Mouse (Mus musculus) neural tube, embryonic 10.5 days (tissue): ENCODE measurements around the gene Slc30a4.

Experiments used
- DNase-seq: peaks from one replicate; pipeline ENCODE4 v3.0.0-alpha.2; 2017; ENCODE audit warnings: low spot score; ENCODE audit errors: extremely low spot score

Slc30a4 gene

DNA sequence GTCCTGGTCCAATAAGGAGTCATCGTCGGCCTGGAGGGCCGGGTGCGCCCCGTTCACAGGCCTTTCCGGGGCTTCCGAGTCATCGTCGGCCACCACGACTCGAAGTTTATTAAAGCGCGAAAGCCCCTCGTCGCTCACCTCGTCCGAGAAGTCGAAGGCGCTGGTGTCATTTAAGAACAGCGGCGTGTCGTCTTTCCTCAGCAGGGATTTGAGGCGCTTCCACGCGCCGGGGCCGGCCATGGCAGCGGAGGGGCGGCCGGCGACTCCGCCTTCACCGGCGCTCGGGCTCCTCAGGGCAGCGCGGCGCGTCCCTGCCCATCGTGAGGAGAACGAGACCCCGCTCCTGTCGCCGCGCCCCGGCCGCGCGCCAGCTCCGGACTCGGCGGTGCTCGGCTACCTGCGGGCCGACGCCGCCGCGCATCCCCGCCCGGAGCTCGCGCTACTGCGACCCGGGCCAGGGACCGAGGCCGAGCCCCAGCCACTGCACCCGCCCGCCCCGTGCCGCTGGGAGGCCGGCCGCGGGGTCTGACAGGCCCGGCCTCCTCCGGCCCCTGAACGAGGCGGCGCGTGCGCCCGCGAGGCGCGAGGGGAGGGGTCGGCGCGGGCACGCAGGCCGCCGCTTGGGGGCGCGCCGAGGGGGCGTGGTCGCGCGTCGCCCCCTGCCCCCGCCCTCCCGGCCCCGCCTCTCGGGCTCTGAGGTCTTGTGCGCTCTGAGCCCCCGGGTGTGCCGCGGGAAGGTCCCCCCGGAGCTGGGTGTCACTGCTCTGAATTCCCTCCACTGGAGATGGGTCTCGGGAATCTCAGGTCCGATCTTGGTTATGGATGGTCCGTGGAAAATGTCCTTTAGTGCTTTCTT lies at the start of gene Slc30a4:
TSS of gene Slc30a4 (minus strand) at position 483 of the 856 bp plus-strand sequence.
- DNase-seq: peak; percentile 79

DNA sequence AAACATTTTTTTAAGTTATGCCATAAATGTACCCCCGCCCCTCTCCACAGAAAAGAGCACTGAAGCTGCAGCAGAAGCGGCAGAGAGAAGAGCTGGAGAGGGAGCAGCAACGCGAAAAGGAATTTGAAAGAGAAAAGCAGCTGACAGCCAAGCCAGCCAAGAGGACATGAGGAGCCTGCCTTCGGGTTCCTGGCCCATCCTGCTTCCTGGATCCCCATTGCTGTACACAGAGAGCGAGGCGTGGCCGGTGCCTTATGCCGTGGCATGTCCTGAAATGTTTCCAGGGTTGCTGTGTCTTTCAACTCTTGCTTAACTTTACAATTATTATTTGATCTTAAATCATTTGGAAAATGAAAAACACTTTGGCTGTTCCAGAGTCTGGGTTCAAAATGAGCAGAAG lies 44.0 kb upstream of the Slc30a4 start:
- DNase-seq: no peak

DNA sequence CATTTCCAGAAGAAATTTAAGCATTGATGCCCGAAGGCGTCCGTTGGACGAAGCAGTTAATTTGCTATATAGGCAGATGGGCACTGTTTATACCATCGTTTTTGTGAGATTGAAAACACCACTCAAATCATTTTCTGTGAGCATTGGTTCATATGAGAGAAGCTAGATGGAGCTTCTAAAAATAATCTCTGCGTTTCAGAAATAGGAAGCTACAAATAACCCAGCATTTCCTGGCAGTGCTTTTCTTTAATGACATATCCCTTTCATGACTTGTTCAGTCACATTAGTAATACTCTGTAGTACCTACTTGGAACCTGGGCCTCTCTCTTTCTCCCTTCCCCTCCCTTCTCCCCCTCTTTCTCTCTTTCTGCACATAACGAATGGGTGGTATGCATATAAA lies 36.6 kb upstream of the Slc30a4 start:
- DNase-seq: no peak

DNA sequence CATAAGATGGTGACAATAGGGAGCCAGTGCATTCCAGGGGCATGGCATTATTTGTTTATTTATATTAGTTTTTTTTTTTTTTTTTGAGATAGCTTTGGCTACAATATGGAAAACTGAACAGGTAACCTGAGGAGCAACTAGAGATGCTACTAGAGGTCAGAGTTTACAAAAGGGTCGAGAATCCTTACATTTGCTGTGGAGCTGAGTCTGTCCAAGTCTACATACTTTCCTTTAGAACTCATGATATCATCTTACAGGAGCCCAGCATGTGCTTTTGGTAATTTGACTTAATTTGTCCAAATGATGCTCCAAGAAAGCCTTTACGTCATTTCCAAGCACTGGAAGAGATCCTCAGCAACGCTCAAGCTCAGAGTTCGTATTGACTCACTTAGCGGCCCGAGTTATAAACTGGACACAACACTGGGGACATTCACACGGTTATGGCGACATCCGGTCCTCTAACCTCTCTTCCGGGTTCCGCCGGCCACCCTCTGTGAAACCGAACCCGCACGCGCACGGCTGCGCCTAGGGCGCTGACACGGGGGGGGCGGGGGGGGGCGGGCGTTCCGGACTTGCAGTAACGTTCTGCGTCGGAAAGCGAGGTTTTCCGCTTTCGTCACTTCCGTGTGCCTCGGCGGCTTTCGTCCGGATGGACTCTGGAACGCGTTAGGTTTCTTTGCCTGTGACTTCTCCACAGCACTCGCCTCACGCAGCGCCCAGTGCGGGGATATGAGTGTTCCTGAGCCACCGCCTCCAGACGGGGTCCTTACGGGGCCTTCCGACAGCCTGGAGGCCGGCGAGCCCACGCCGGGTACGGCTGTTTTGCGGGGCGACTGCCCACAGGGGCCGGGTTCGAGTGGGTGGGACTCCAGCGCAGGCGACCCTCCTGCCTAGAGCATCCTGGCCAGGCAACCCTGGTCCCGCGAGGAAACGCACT lies 35.7 kb upstream of the Slc30a4 start, which contains the start of gene Bloc1s6:
TSS of gene Bloc1s6 (plus strand) at position 610 of the 937 bp plus-strand sequence.
- DNase-seq: peak; percentile 99

DNA sequence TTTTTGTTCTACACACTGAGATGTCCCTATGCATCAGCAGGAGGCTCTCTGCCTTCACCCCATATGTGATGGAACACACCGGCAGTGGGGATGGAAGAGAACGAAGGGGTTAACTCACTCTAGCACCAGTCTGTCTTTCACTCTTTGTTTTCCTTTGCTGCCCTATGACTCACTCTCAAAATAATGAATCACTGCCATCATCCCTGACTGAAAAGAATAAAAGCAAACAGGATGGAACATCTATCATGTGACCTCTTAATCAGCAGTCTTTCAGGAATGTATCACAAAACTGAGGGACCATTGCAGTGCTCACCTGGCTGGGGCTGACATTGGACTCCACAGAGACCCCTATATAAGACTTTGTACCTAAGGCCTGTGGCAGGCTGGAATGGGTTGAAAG lies 29.0 kb upstream of the Slc30a4 start:
- DNase-seq: no peak

DNA sequence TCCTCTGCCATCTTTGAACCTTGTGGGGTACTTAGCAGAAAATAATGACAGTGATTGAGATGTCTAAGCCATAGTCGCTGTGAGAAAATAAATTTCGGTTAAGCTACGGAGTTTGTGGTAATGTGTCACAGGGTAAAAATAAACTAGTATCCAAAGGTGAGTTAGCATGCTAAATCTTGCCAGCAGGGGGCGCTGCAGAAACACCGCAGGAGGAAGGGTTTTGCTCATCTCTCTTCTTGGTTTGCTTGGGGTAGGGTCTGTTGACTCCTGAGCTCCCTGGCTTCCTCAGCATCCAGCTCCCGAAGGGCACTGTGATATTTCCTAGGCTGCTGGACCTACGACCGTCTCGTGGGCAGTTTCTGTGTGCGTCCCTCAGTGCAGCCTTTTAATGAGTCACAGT lies 23.1 kb upstream of the Slc30a4 start:
- peak; percentile 35 for DNase-seq

DNA sequence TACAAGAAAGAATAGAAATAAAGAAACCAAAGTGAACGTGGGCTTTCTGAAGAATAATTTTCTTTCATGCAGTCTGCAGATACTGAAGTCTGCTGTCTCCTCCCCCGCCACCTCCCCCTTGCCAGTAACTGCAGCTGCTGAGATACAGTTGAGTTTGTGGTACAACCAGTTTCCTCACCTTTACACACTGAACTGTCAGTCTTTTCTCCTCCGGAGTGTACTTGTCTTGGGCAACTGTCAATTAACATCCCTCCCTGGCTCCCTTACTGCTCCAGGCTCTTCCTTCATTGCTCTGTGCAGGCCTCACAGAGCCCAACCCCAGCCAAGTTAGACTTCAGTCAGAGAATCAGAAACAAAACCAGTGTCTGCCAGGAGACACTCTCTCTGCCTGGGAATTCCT lies 18.1 kb upstream of the Slc30a4 start:
- no peak for DNase-seq

DNA sequence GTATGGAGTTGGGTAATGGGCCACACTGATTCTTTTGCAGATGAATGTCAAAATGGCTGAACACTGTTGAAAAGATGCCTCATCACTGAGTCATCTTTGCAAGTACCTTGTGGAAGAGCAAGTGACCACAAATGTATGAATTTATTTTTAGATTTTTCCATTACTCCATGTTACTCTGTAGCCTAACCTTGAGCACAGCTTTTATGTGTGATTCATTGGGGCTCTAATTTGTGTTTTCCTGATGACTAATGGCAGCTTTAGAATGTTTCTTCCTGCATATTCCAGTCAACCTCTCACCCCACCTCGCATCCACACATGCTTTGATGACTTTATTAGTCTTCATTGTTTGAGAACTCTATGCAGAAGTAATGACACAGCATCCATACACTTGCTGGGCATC lies 16.8 kb upstream of the Slc30a4 start:
- DNase-seq: no peak

DNA sequence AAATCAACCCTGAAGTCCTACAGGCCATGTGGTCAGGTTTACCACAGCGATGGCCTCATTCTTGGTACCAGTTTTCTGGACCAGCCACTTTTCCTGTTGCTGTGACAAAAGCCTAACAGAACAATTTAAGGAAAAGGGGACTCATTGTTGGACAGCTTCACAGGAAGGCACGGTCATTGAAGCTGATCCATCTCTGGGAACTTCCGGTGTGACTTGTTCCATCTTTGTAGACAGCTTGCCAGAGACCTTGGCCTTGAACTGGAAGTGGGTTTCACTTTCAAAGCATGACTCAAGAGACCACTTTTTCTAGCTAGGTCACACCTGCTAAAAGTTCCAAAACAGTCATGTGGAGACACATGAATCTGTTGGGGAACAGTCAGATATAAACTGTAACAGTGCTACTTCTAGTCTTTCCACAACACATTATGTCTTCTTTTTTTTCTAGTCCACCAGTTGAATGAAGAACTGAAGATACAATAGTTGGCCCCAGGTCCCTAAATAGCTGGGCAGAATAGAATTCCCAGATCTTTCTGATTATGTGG lies 13.9 kb upstream of the Slc30a4 start:
- no peak for DNase-seq

DNA sequence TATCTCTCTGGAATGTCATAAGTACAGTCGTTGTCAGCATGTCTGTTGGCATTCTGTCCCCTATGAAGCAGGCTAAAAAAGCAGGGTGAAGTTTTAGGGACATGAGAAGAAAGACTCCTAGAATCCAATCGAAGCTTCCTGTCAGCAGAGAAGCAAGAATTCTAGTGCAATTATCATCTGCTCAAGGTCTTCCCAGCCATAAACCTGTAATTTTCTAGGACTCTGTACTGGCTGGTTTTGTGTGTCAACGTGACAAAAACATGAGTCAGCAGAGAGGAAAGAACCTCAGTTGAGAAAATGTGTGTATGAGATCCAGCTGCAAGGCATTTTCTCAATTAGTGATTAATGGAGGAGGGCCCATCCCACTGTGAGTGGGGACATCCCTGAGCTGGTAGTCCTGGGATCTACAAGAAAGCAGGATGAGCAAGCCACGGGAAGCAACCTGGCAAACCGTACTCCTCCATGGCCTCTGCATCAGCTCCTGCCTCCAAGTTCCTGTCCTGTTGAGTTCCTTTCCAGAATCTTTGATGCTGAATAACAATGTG lies 12.8 kb upstream of the Slc30a4 start:
- no peak for DNase-seq

DNA sequence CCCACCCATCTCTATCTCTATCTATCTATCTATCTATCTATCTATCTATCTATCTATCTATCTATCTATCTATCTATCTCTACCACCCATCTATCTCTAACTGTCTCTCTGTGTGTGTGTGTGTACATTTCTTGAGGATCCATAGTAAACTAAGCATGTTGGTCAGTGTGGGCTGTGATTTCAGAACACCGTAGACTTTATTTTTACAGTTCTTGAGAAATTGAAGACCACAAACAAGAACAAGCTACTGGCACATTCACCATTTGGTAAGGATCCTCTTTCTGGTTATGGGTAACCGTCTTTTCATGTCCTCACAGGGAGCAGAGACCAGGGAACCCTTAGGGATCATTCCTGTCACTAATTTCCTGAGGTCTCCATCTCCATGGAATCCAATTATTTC lies 10.4 kb upstream of the Slc30a4 start:
- DNase-seq: no peak

DNA sequence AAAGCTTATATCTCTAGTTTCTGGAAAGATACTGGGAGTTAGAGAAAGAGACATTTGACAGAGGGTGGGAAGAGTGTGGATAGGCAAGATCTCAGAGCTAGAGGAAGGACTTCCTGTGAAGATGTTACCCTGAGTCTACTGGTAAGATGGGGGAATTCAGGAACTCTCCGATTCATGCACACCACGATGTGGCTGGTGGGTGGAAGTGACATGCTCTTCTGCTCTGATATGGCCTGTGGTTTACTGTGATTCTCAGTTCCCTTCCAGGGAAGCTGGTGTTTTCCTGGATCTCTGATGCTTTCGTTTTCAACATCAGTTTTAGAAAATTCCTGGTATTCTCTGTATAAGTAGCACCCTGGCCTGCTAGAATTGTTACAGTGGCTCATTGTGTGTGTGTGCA lies 9.4 kb upstream of the Slc30a4 start:
- DNase-seq: no peak

DNA sequence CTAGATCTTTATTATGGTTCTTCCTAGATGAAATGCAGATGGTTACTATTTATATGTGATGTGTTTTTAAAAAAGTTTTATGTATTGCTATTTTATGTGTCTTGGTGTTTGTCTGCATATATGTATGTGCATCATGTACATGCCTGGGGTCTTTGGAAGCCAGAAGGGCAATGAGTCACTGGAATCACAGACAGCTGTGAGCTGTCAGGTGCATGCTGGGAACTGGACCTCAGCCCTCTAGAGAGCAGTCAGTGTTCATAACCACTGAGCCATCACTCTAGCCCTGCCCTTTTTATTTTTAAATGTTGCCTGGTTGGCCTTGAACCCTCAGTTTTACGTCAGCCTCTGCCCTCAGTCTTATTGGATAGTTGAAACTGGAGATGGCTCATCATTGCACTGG lies 6.7 kb upstream of the Slc30a4 start:
- no peak for DNase-seq

DNA sequence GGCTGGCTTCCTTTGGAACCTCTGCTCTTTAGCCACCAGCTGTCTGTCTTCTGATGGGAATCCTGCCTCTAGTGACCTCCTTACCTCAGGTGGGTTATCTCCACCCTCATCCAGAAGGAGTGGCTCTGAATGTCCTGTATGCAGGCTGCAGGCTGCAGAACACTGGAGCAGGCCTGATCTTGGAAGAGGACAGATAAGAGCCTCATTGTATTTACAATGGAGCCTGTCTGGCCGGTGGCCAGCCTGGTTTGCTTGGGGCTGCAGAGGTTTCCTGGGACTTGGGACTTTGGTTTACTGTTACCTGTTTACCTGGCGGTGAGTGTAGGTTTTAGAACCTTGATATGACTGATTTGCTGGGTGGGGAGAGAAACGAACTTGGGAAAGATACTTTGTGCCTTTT lies 5.6 kb upstream of the Slc30a4 start:
- no peak for DNase-seq

DNA sequence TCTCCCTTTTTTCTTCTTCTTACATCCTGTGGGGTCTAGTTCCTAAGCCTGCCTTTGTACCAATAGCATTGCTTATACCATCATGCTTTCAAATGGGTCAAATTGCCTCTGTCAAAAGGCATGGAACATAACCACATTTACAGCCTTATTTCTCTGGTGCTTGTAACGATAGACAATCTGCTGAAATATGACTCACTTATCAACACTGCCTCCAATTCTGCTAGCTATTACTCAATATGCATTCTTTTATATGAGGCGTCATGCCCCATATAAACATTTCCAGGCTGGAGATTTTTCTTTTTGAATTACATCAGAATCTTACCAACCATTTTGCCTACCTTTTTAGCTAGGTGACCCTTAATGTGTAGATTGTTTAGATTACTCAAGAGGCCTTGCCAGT lies 2.1 kb upstream of the Slc30a4 start:
- DNase-seq: no peak

DNA sequence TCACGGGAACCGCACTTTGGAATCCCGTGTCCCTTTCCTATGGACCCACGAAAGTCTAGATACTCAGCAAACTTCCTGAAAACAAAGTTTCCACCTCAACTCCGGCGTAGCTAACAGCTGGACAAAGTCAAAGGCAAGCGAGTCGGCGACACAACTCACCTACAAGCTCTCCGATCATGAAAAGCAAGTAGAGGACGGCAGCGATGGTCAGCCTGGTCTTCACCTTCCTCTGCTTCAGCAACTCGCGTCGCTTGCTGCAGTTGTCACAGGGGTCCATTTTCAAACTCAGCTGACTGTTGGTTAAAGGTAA lies 637 bp downstream of the Slc30a4 start:
- DNase-seq: no peak

DNA sequence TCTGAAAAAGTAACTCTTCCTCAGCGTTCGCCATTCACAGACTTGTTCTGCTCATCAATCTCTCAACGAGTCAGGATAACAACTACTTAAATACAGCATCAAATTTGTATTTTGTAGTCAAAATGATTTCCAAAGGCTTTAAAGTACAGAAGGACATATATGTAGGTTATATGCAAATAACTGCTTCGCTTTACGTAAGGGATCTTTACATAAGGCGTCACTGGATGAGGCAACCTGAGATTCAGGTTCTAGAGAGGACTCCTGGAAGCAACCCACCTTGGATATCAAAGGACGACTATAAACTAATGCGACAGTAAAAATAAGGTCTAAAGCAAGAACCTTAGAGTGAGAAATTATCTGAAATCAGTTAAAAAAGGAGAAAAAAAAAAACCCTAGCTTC lies 1.5 kb downstream of the Slc30a4 start:
- DNase-seq: no peak

DNA sequence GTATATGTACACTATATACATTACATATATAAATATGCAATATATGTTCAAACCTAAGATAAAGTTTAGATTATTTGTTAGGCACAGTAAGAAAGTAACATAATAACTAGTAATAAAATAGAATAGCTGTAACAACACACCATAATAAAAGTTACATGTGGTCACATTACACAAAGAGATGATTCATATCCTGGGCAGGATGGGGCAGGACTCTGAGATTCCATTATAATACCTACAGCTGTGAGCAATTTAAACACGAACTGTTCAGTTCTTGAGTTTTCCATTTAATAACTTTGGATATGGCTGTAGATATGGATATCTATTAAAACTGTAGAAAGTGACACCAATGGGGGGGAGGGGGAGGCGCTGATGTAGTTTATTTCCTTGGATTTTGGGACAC lies 4.9 kb downstream of the Slc30a4 start:
- DNase-seq: no peak

DNA sequence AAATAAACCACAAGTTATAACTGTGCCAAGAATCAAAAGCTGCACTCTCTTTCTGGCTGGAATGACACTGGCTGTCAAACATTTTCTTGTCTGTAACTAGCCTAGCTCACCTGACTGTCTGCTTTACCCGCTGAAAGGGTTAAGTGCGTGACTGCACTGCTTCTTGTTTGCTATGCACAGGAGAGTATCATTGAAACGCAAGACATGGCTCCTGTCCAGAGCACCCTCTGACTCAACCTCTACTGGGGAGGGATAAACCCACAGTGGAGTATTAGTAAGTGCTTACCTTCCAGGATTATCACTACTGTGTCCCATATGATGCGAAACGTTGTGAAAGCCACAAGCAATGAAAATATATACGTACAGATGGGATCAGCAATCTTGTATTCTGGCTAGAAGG lies 15.8 kb downstream of the Slc30a4 start:
- no peak for DNase-seq

DNA sequence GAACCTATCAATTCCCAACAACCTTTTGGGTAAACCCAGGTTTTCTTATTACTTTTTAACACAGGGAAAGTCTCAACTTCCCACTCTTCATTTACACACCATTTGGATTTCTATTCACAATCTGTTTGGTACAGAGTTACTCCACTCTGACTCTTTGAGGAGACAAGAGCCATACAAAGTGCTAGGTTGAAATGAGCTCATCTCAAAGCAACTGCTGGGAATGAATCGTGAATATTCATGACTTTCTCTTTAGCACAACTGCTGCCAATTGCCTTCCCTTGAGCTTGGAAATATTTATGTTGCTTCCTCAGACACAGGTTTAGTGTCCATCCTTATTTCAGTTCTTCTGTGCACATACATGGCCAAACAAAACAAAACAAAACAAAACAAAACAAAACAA lies 18.8 kb downstream of the Slc30a4 start:
- DNase-seq: no peak

DNA sequence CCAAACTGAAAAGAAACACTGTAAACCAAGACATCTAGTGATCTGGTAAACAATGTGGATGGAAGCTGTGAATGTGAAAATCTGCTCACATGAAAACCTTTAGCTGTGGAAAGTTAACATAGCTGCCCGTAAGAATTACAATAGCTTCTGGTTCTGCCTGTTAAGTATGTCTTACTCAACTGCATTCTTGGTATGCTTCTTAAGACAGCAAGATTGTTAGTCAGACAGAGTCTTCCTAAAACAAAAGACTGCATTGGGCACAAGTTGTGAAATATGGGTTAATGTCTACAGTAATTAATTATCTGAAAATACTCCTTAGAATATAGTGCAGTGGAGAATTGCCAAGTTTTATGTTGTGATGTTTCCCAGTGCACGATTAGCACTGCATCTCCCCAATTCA lies 19.9 kb downstream of the Slc30a4 start:
- DNase-seq: no peak
